Mouse (Mus musculus): ENCODE measurements around the gene Gnptab.
A peak's percentile ranks its signal among the peaks of the same experiment; 100 is the strongest.

The Gnptab gene

GRCm38 (mm10) chr10:88380002-88380401 lies 1.1 kb downstream of the Gnptab start:
- DNase-seq, result no peak

GRCm38 (mm10) chr10:88380430-88381060 lies 1.6 kb downstream of the Gnptab start:
- DNase-seq, result no peak

GRCm38 (mm10) chr10:88381286-88381685 lies 2.4 kb downstream of the Gnptab start:
- DNase-seq, result no peak

GRCm38 (mm10) chr10:88382009-88382408 lies 3.1 kb downstream of the Gnptab start:
- no peak for DNase-seq

- no peak for DNase-seq
These were observed 4.5 kb downstream of the Gnptab start for GRCm38 (mm10) chr10:88383479-88383878.

- DNase-seq, result no peak
These were observed 5.1 kb downstream of the Gnptab start for GRCm38 (mm10) chr10:88384081-88384480.

- no peak for DNase-seq
These were observed 6.4 kb downstream of the Gnptab start for GRCm38 (mm10) chr10:88385290-88385689.

GRCm38 (mm10) chr10:88385758-88386157 lies 6.8 kb downstream of the Gnptab start:
- DNase-seq, result no peak

- DNase-seq, result no peak
These were observed 7.3 kb downstream of the Gnptab start for GRCm38 (mm10) chr10:88386251-88386650.

GRCm38 (mm10) chr10:88389576-88389975 lies 10.6 kb downstream of the Gnptab start:
- peak; percentile 87 for DNase-seq

- peak; percentile 33 for DNase-seq
These were observed 11.3 kb downstream of the Gnptab start for GRCm38 (mm10) chr10:88390096-88390790.

- no peak for DNase-seq
These were observed 12.6 kb downstream of the Gnptab start for GRCm38 (mm10) chr10:88391495-88391894.

GRCm38 (mm10) chr10:88392181-88392847 lies 13.4 kb downstream of the Gnptab start:
- no peak for DNase-seq

- no peak for DNase-seq
These were observed 19.8 kb downstream of the Gnptab start for GRCm38 (mm10) chr10:88398668-88399243.

- no peak for DNase-seq
These were observed 20.3 kb downstream of the Gnptab start for GRCm38 (mm10) chr10:88399271-88399670.

GRCm38 (mm10) chr10:88403021-88403420 lies 24.1 kb downstream of the Gnptab start:
- no peak for DNase-seq

- DNase-seq, result no peak
These were observed 25.3 kb downstream of the Gnptab start for GRCm38 (mm10) chr10:88404220-88404619.

GRCm38 (mm10) chr10:88405812-88406211 lies 26.9 kb downstream of the Gnptab start:
- DNase-seq, result no peak

GRCm38 (mm10) chr10:88407875-88408631 lies 29.1 kb downstream of the Gnptab start:
- DNase-seq, result no peak

- no peak for DNase-seq
These were observed 30.8 kb downstream of the Gnptab start for GRCm38 (mm10) chr10:88409751-88410150.

GRCm38 (mm10) chr10:88412290-88412995 lies 33.5 kb downstream of the Gnptab start:
- no peak for DNase-seq

- no peak for DNase-seq
These were observed 38.8 kb downstream of the Gnptab start for GRCm38 (mm10) chr10:88417686-88418085.

All from thymus, postnatal 14 days (tissue).